In genomic region chr3:135037383-135037782, GRCm38 (mm10) we compare ENCODE assay signal across 16 mouse cellular contexts.
"Had no signal": no experiment of that assay in that cellular context is flagged by ENCODE, and none has a peak within 500 bp of the region (broad histone marks: within the 10 kb centered on the region; RNA-seq: fewer than 3 reads in every experiment).

No protein-coding gene starts in this region.

- H3K27me3 ChIP-seq: intestine, embryonic 15.5 days; limb, embryonic 12.5 days; liver, embryonic 13.5 days; lung, embryonic 15.5 days; megakaryocyte, embryonic 14.5 days; midbrain, embryonic 13.5 days had no signal

- H3K9me3 ChIP-seq: intestine, embryonic 15.5 days; limb, embryonic 12.5 days; liver, embryonic 13.5 days; lung, embryonic 15.5 days; midbrain, embryonic 13.5 days had no signal

- H3K4me3 ChIP-seq: intestine, embryonic 15.5 days; limb, embryonic 12.5 days; liver, embryonic 13.5 days; lung, embryonic 15.5 days; megakaryocyte, embryonic 14.5 days; midbrain, embryonic 13.5 days had no signal

- DNase-seq: kidney, adult 9 months; kidney, postnatal 36 days; layer of hippocampus, adult 9-11 months; layer of hippocampus, postnatal 36 days; liver; liver, embryonic 13.5 days; liver, postnatal 0 days; lung, postnatal 14 days; right cerebral cortex, postnatal 14 days; thymus, postnatal 36 days had no signal

- H3K9ac ChIP-seq: intestine, embryonic 15.5 days; limb, embryonic 12.5 days; liver, embryonic 13.5 days; liver, postnatal 0 days; lung, embryonic 15.5 days; midbrain, embryonic 13.5 days had no signal

- H3K27ac ChIP-seq: intestine, embryonic 15.5 days; limb, embryonic 12.5 days; liver, embryonic 13.5 days; lung, embryonic 15.5 days; macrophage; midbrain, embryonic 13.5 days had no signal

- H3K4me1 ChIP-seq: intestine, embryonic 15.5 days; liver, embryonic 13.5 days; lung, embryonic 15.5 days; megakaryocyte, embryonic 14.5 days; midbrain, embryonic 13.5 days had no signal

- H3K36me3 ChIP-seq: intestine, embryonic 15.5 days; limb, embryonic 12.5 days; liver, embryonic 13.5 days; lung, embryonic 15.5 days; midbrain, embryonic 13.5 days had no signal

- ATAC-seq: intestine, embryonic 15.5 days; liver, postnatal 0 days; midbrain, embryonic 13.5 days had no signal

- H3K4me2 ChIP-seq: intestine, embryonic 15.5 days; limb, embryonic 12.5 days; liver, embryonic 13.5 days; lung, embryonic 15.5 days; midbrain, embryonic 13.5 days had no signal
